Mouse (Mus musculus) ES-Bruce4 (cell line): ENCODE results near the gene Adamts14.

Experiments used
- CTCF ChIP-seq: IDR thresholded peaks from one replicate; pipeline ENCODE4 v1.8.1; 2011; ENCODE audit warnings: low read depth, low read length
- POLR2A ChIP-seq: IDR thresholded peaks from one replicate; pipeline ENCODE4 v1.8.1; 2011; ENCODE audit warnings: low read length; ENCODE audit not compliant: insufficient read depth

DNA sequence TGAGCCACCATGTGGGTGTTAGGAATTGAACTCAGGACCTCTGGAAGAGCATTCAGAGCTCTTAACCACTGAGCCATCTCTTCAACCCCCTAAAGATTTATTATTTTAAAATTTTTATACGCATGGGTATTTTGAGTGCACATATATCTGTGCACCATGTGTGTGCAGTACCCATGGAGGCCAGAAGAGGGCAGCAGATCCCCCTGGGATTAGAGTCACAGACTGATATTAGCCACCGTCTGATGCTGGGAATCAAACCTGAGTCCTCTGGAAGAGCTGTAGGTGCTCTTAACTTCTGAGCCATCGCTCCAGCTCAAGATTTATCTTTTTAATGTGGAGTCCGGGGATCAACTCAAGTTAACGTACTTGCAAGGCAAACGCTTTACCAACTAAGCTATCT lies 57.6 kb downstream of the Adamts14 start:
- peak; percentile 60 for TF ChIP-seq CTCF
- no peak for TF ChIP-seq POLR2A
